Mouse (Mus musculus) kidney, postnatal 0 days (tissue): ENCODE data around the gene Il20rb. TPM values are rescaled to one million over a fixed set of nuclear protein-coding genes. Genes with fewer than 3 reads are reported as not detected.

Experiments
- ATAC-seq: fragments of 200-750 bp; cut with Nextera tagmentation; replicated peaks from 2 replicates; pipeline ENCODE4 v1.8.0; 2017; ENCODE audit warnings: low read depth, moderate number of reproducible peaks, moderate TSS enrichment, moderate library complexity; ENCODE audit not compliant: low FRiP score
- DNase-seq: peaks from one replicate; pipeline ENCODE4 v3.0.0-alpha.2; 2016; ENCODE audit warnings: low spot score
- H3K27ac ChIP-seq: fragments of 300-500 bp; sonication (generic); 2 replicates; pipeline ENCODE4 v1.5.1; 2014; ENCODE audit warnings: mild to moderate bottlenecking
- H3K27me3 ChIP-seq: fragments of 300-500 bp; sonication (generic); 2 replicates; pipeline ENCODE4 v1.6.1; 2014; ENCODE audit warnings: low read length, mixed read lengths; ENCODE audit not compliant: insufficient read depth
- H3K36me3 ChIP-seq: fragments of 300-500 bp; sonication (generic); 2 replicates; pipeline ENCODE4 v1.6.1; 2014; ENCODE audit warnings: low read length, mixed read lengths; ENCODE audit not compliant: insufficient read depth
- H3K4me1 ChIP-seq: fragments of 300-500 bp; sonication (generic); replicated peaks from 2 replicates; pipeline ENCODE4 v1.6.1; 2014; ENCODE audit warnings: antibody characterized with exemption, low read length, mixed read lengths; ENCODE audit not compliant: insufficient read depth
- H3K4me2 ChIP-seq: fragments of 300-500 bp; sonication (generic); 2 replicates; pipeline ENCODE4 v1.6.1; 2014; ENCODE audit warnings: mild to moderate bottlenecking, low read length, moderate library complexity, mixed read lengths
- H3K4me3 ChIP-seq: fragments of 300-500 bp; sonication (generic); replicated peaks from 2 replicates; pipeline ENCODE4 v1.5.1; 2014; ENCODE audit warnings: low read depth, low read length
- H3K9ac ChIP-seq: fragments of 300-500 bp; sonication (generic); 2 replicates; pipeline ENCODE4 v1.6.1; 2014; ENCODE audit warnings: low read depth, low read length
- H3K9me3 ChIP-seq: fragments of 300-500 bp; sonication (generic); replicated peaks from 2 replicates; pipeline ENCODE4 v1.6.1; 2016; ENCODE audit warnings: low read length, inconsistent platforms, mixed read lengths
- CTCF ChIP-seq: IDR thresholded peaks from 2 replicates; pipeline ENCODE4 v1.5.1; 2016; ENCODE audit warnings: antibody characterized with exemption, low read depth, mild to moderate bottlenecking, moderate library complexity
- WGBS: fragments of 180-500 bp; shearing (Covaris S2); extraction: QIAGEN DNeasy Blood & Tissue Kit; methylation state at CpG from one replicate; pipeline ENCODE4 v1.1.7; 2014; 5-methylcytosine and 5-hydroxymethylcytosine counted together
- polyA plus RNA-seq: library from polyadenylated mRNA; unstranded; fragments of >200 nt; fragmentation: Nextera tagmentation; extraction: Ambion mirVana; gene quantifications from 2 replicates; pipeline ENCODE4 v1.2.1, GENCODE M21; 2015

The Il20rb gene
- 1.4 and 1.7 TPM in 2 replicates for polyA plus RNA-seq

- TF ChIP-seq CTCF: no peak
- WGBS: 89% methylated on average over 5 of the region's 5 CpGs
These were observed at the start of gene Il20rb for GRCm38 (mm10) chr9:100486431-100486830. Gene Il20rb, minus strand, starts transcription at chr9:100486788.

GRCm38 (mm10) chr9:100535618-100536262 is 49.2 kb upstream of the Il20rb start:
- DNase-seq: no peak
- Histone ChIP-seq H3K36me3 (no peaks in the 10 kb centered on the region), H3K27me3 (no peaks in the 10 kb centered on the region), H3K4me3 (no peak overlapping the region), H3K9me3 (no peaks in the 10 kb centered on the region), H3K9ac (no peak overlapping the region), H3K4me2 (no peak overlapping the region), H3K4me1 (no peaks in the 10 kb centered on the region), H3K27ac (no peak overlapping the region)
- no peak for ATAC-seq
- no peak for TF ChIP-seq CTCF
- 79% methylated on average over 2 of the region's 2 CpGs for WGBS

More at GRCm38 (mm10) chr9:100486431-100486830, at the start of gene Il20rb:
- Histone ChIP-seq H3K27me3 (no peaks in the 10 kb centered on the region), H3K9ac (no peak within 1 kb of the TSS), H3K4me2 (no peak within 1 kb of the TSS), H3K27ac (no peak within 1 kb of the TSS), H3K36me3 (no peaks in the 10 kb centered on the region), H3K4me1 (peaks cover 4% of the 10 kb centered on the region; the same call in 1 of the 2 replicates), H3K9me3 (no peaks in the 10 kb centered on the region), H3K4me3 (no peak within 1 kb of the TSS)
- ATAC-seq (no peak), DNase-seq (no peak)

- DNase-seq (no peak), ATAC-seq (no peak)
- no peak overlapping the region for H3K9ac ChIP-seq
- no peaks in the 10 kb centered on the region for H3K27me3 ChIP-seq
- no peaks in the 10 kb centered on the region for H3K4me1 ChIP-seq
- H3K36me3 ChIP-seq: no peaks in the 10 kb centered on the region
- 79% methylated on average over 3 of the region's 3 CpGs for WGBS
- no peak overlapping the region for H3K4me2 ChIP-seq
- no peaks in the 10 kb centered on the region for H3K9me3 ChIP-seq
- no peak overlapping the region for H3K4me3 ChIP-seq
- no peak overlapping the region for H3K27ac ChIP-seq
- TF ChIP-seq CTCF: no peak
These were observed 48.1 kb upstream of the Il20rb start for GRCm38 (mm10) chr9:100534686-100535085.

- no peak overlapping the region for H3K4me2 ChIP-seq
- no peaks in the 10 kb centered on the region for H3K4me1 ChIP-seq
- no peak overlapping the region for H3K4me3 ChIP-seq
- H3K9me3 ChIP-seq: no peaks in the 10 kb centered on the region
- no peaks in the 10 kb centered on the region for H3K27me3 ChIP-seq
- no peak overlapping the region for H3K27ac ChIP-seq
- no peaks in the 10 kb centered on the region for H3K36me3 ChIP-seq
- no peak for TF ChIP-seq CTCF
- WGBS: 67% methylated on average over 3 of the region's 3 CpGs
- DNase-seq (no peak), ATAC-seq (no peak)
- H3K9ac ChIP-seq: no peak overlapping the region
These were observed 46.4 kb upstream of the Il20rb start for GRCm38 (mm10) chr9:100532847-100533505.

GRCm38 (mm10) chr9:100531296-100531695 is 44.7 kb upstream of the Il20rb start:
- no peaks in the 10 kb centered on the region for H3K9me3 ChIP-seq
- no peak overlapping the region for H3K4me2 ChIP-seq
- H3K4me1 ChIP-seq: no peaks in the 10 kb centered on the region
- no peak for TF ChIP-seq CTCF
- ATAC-seq (no peak), DNase-seq (peak; percentile 10)
- H3K27me3 ChIP-seq: no peaks in the 10 kb centered on the region
- WGBS: 27% methylated on average over 1 of the region's 1 CpGs
- no peak overlapping the region for H3K4me3 ChIP-seq
- no peak overlapping the region for H3K9ac ChIP-seq
- no peak overlapping the region for H3K27ac ChIP-seq
- H3K36me3 ChIP-seq: no peaks in the 10 kb centered on the region

- no peak overlapping the region for H3K9ac ChIP-seq
- ATAC-seq: no peak
- H3K9me3 ChIP-seq: no peaks in the 10 kb centered on the region
- H3K27me3 ChIP-seq: no peaks in the 10 kb centered on the region
- no peak overlapping the region for H3K4me3 ChIP-seq
- no peak for TF ChIP-seq CTCF
- no peak overlapping the region for H3K4me2 ChIP-seq
- no peak for DNase-seq
- H3K27ac ChIP-seq: no peak overlapping the region
- H3K4me1 ChIP-seq: no peaks in the 10 kb centered on the region
- no peaks in the 10 kb centered on the region for H3K36me3 ChIP-seq
- WGBS: 89% methylated on average over 2 of the region's 2 CpGs
These were observed 38.6 kb upstream of the Il20rb start for GRCm38 (mm10) chr9:100525225-100525624.
